Mouse (Mus musculus) bone marrow macrophage, adult 2 months (primary cell): ENCODE data around the gene Jph3.

Experiments
- CTCF ChIP-seq: IDR thresholded peaks from 2 replicates; pipeline ENCODE4 v1.5.1; 2012; ENCODE audit warnings: low read depth, mild to moderate bottlenecking, low read length, moderate library complexity
- POLR2A ChIP-seq: IDR thresholded peaks from 2 replicates; pipeline ENCODE4 v1.6.1; 2012; ENCODE audit warnings: mild to moderate bottlenecking, low read depth, low read length, borderline replicate concordance

DNA sequence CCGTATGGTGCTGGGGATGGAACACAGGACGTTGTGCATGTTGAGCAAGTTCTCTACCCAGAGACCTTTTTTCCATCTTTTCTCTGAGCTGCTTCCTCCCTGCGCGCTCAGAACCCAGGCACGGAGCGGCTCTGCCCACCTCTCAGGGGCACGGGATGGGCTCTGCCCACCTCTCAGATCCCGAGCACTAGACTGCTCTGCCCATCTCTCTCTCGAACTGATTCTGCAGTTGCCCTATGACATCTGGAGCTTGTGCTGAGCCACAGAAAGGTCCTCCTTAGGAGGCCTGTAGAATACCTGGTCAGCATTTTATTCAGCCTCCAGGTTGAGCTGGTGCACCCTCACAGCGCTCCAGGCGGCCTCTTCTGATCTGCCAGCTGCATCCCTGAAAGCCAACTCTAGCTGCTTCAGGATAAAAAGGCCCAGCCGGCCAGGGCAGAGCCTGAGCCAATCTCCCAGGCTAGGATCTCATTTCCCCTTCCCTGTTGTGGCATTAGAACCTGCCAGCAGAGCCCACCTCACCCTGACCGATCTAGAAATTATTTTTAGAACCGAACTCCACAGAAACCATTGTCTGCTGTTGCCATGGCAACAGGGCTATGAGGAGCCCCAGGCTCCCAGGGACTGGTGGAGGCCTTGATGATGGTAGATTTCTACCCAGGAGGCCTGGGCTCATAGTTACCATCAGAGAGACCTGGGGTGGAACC is 41.8 kb upstream of the Jph3 start:
- TF ChIP-seq CTCF (no peak), POLR2A (no peak)
